Mouse (Mus musculus) lung, postnatal 25 days (tissue): ENCODE results near the gene Grip1.

Experiments used
- DNase-seq: peaks from one replicate; pipeline ENCODE4 v3.0.0; 2022; ENCODE audit warnings: low spot score

Grip1 gene

GRCm38 (mm10) chr10:119757219-119757618 lies 303.6 kb downstream of the Grip1 start:
- DNase-seq, result no peak

DNA sequence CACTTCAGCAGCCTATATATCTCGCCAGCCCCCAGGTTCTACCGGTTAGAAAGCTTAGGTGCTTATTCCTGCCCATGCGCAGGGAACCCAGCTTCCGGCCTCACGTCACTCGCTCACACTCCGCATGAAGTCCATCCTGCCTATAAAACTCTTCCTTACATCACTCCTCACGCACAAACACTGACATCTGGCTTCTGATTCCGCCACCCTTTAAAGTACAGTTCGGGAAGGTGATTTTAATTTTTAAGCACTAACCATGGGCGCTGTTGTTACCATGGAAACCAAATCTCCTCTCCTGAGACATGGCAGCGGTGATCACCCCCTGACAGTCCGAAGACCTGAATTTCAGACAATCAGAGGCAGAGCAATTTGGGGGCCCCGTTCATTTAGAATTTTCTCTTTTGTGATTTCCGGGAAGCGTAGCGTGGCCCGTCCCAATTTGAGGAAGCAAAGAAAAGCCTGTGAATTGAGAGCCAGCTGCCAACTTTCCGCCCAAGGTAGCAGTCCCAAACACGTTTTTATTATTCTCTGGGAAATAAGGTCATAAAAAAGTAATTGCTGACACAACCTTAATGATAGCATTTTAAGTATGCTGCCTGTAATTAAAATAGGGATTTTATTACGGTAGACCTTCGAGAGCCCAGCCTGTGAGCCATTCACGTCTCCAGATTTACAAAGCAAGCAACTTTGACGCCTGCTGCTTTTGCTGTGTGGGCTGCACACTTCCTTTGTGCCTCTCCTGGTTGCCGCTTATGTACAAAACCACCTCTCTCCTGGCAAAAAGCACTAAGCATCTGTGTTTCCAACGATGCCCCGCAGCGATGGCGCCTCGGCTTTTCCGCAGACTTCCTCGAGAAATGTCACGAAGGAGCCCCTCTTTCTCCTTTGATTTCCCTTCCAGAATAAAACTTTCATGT lies 308.1 kb downstream of the Grip1 start:
- no peak for DNase-seq

GRCm38 (mm10) chr10:119778871-119779270 lies 325.2 kb downstream of the Grip1 start:
- DNase-seq, result no peak

- DNase-seq, result no peak
Observed at GRCm38 (mm10) chr10:119779657-119780056, 326.0 kb downstream of the Grip1 start.

- DNase-seq, result no peak
Observed at GRCm38 (mm10) chr10:119790507-119790906, 336.9 kb downstream of the Grip1 start.

DNA sequence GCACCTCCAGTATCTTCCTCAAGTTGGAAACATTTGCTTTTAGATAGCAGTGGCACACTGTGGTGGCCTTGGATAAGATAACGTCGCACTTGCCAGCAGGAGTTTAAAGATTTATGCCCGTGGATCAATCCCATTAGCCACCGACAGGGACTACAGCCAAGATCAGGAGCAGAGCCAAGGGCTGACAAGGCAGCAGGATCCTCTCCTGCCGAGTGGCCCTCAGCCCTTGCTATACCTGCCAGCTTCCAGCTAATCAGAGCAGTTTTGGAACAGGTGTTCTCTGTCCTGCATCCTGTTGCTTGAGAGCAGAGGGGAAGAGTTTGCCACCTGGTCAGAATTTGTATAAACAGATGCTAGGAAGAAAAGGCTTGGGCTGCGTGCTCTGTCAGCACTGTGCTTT lies 348.8 kb downstream of the Grip1 start:
- DNase-seq, result no peak

GRCm38 (mm10) chr10:119803633-119804422 lies 350.2 kb downstream of the Grip1 start:
- peak; percentile 28 for DNase-seq

DNA sequence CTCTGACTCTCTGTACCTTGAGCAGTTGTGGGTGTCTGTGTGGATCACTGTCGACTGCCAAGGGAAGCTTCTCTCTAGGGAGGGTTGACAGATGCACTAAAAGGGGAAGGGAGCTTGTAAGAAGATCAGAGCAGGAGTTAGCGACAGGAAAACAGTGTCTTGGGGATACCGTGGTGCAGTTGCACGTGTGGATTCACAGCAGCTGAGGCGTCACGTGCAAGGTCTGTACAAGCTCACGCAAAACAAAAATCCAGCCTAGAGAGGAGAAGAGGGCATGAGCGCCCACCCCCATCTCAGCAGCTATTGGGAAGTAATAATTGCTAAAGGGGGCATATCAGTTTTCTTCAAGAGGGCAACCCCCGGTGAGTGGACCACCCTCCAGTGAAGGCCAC lies 350.8 kb downstream of the Grip1 start:
- DNase-seq, result no peak

- DNase-seq, result no peak
Observed at GRCm38 (mm10) chr10:119805082-119805481, 351.5 kb downstream of the Grip1 start.

DNA sequence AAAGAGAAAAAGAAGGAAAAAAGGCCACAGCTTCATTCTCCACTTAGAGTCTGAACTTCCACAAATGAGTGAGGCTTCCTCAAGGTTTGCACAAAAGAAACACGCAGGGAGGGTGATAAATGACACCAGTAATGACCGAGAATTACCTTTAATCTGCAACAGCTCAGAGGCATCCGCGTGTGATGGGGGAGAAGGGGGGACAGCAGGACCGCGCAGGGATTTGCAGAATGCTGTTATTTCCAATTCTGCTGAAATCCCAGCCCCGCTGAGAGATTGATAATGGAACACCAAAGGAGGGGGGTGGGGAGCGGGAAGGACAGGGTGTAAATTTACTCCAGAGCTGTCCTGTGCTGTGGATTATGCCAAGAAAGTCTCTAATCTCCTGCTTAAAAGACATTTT lies 352.5 kb downstream of the Grip1 start:
- no peak for DNase-seq

DNA sequence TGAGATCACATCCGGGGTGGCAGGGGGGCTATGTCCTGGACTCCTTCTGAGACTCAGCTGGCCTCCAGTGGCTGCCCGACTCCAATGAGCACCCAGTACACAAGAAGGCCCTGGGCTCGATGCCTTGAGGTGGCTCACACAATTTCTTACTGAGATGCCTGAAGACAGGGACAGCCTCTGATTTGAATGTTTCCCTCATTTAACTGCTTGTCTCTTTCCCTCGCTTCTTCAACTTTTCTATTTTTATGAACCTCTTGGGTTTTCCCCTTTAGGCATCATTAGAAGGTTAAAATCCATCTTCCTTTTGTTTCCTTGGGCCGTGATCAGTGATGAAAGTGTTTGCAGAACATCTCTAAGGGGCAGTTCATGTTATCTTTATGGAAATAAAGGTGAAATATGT lies 354.8 kb downstream of the Grip1 start:
- no peak for DNase-seq

GRCm38 (mm10) chr10:119814087-119814486 lies 360.5 kb downstream of the Grip1 start:
- DNase-seq, result no peak

- DNase-seq, result no peak
Observed at GRCm38 (mm10) chr10:119816001-119816400, 362.4 kb downstream of the Grip1 start.

GRCm38 (mm10) chr10:119818381-119818780 lies 364.8 kb downstream of the Grip1 start:
- DNase-seq, result no peak

- no peak for DNase-seq
Observed at GRCm38 (mm10) chr10:119819102-119819681, 365.6 kb downstream of the Grip1 start.

- no peak for DNase-seq
Observed at GRCm38 (mm10) chr10:119819740-119820139, 366.1 kb downstream of the Grip1 start.

- DNase-seq, result no peak
Observed at GRCm38 (mm10) chr10:119820428-119820827, 366.8 kb downstream of the Grip1 start.

GRCm38 (mm10) chr10:119823691-119824090 lies 370.1 kb downstream of the Grip1 start:
- DNase-seq, result no peak

- DNase-seq, result no peak
Observed at GRCm38 (mm10) chr10:119824521-119824920, 370.9 kb downstream of the Grip1 start.

DNA sequence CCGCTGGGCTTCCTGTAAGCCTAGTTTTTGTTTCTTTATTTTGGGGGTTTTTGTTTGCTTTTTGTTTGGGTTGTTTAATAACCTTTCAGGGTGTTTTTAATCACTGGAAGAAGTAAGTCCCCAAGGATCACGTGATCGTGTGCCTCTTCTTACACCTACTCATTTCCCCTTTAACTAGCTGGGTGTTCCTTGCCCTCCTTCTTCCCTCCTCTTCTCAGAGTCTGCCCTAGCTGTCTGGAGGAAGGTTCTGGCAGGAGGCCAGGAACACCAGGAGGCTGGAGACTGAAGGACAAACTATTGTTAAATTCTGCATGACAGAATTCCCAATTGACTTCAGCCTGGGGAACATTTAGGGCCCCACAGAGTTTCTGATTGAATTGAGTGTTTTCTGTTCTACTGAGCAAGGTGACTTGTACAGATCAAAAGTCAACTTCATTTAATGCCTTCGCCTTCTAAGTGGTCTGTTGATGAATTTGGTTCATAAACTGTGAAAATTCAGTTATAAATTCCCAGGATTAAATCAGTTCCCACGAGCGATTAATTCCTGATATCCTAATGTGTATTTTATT lies 376.8 kb downstream of the Grip1 start:
- peak; percentile 4 for DNase-seq

DNA sequence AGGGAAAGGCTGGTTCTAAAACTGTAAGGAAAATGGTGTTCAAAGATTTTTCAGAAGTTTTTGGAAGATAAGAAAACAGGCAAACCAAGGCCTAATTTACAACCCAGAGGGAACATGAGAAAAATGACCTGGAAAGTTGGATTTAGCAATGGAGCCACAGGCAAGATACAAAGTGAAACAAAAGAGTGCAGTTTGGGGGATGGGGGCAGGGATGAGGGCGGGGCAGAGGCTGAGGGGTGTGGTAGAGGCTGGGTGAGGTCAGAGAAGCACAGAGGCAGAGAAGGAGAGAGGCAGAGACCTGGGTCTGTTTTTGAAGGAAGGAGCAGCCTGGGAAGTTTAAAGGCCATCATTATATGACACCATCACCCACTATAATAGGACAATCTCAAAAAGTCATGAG lies 377.5 kb downstream of the Grip1 start:
- no peak for DNase-seq

- no peak for DNase-seq
Observed at GRCm38 (mm10) chr10:119833334-119833733, 379.7 kb downstream of the Grip1 start.
